Mouse (Mus musculus): ENCODE results near the gene Itgb4.

GRCm38 (mm10) chr11:116055873-116056272, 81.4 kb downstream of the Itgb4 start:
- TF ChIP-seq TAL1 (IDR thresholded peaks at IDR 0.05; ENCODE audit: low read length), result no peak
- no peak for TF ChIP-seq GATA1 (IDR thresholded peaks at IDR 0.05; ENCODE audit: low read length)

All from erythroblast, embryonic 14.5 days (primary cell).